Mouse (Mus musculus) small intestine, adult 2 months (tissue): ENCODE measurements around the gene Vmn2r89. TPM values are rescaled to one million over a fixed set of nuclear protein-coding genes. Genes with fewer than 3 reads are reported as not detected.

Experiments used
- H3K27ac ChIP-seq: fragments of 200-500 bp; 2 replicates; pipeline ENCODE4 v1.5.1; 2012; ENCODE audit warnings: low read depth, low read length, control low read depth, inconsistent platforms; ENCODE audit not compliant: insufficient read depth
- H3K27me3 ChIP-seq: fragments of 200-500 bp; 2 replicates; pipeline ENCODE4 v1.6.1; 2012; ENCODE audit warnings: mild to moderate bottlenecking, moderate library complexity, low read length, inconsistent platforms; ENCODE audit not compliant: control insufficient read depth, insufficient read depth
- H3K36me3 ChIP-seq: fragments of 200-500 bp; 2 replicates; pipeline ENCODE4 v1.6.1; 2012; ENCODE audit warnings: mild to moderate bottlenecking, low read length, control low read depth, inconsistent platforms; ENCODE audit not compliant: control insufficient read depth, insufficient read depth
- H3K4me1 ChIP-seq: fragments of 200-500 bp; 2 replicates; pipeline ENCODE4 v1.6.1; 2012; ENCODE audit warnings: low read length, inconsistent platforms, mixed read lengths; ENCODE audit not compliant: control insufficient read depth, insufficient read depth, insufficient read length
- H3K4me3 ChIP-seq: fragments of 200-500 bp; 2 replicates; pipeline ENCODE4 v1.5.1; 2012; ENCODE audit warnings: low read depth, mild to moderate bottlenecking, control low read depth, inconsistent platforms, low read length, moderate library complexity
- CTCF ChIP-seq: fragments of 200-500 bp; IDR thresholded peaks from 2 replicates; pipeline ENCODE4 v1.5.1; 2012; ENCODE audit warnings: low read depth, mild to moderate bottlenecking, control low read depth, inconsistent platforms, low read length, moderate library complexity, mixed read lengths; ENCODE audit not compliant: insufficient replicate concordance, insufficient read length; ENCODE audit errors: extremely low read depth
- POLR2A ChIP-seq: fragments of 200-500 bp; IDR thresholded peaks from 2 replicates; pipeline ENCODE4 v1.6.1; 2012; ENCODE audit warnings: low read depth, mild to moderate bottlenecking, control low read depth, inconsistent platforms, low read length, moderate library complexity
- WGBS: fragments of 180-500 bp; shearing (Covaris S2); methylation state at CpG from one replicate; pipeline ENCODE4 v1.1.7; 2018; 5-methylcytosine and 5-hydroxymethylcytosine counted together
- polyA plus RNA-seq: library from polyadenylated mRNA; depleted of rRNA; stranded (reverse); fragments of >200 nt; gene quantifications from 2 replicates; pipeline ENCODE4 v1.2.3, GENCODE M21; 2012; rRNA removed

The Vmn2r89 gene
- polyA plus RNA-seq, 1 experiment, result not detected

DNA sequence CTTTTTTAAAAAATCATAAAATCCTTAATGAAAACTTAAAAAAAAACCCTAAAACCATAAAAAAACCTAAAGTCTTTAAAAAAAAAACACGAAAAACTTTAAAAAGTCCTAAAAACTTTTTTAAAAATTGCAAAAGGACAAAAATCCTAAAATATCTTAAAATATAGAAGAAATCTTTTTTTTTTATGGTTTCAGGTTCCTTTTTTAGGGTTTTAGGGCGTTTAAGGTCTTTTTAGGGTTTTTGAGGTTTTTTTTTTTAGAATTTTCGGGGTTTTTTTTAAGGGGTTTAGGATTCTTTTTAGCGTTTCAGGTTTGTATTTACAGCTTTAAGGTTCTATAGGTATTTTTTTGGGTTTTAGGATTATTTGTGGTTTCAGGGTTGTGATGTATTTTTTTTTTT is 48.8 kb downstream of the Vmn2r89 start:
- 73% methylated on average over 4 of the region's 4 CpGs for WGBS
- no peaks in the 10 kb centered on the region for H3K36me3 ChIP-seq
- no peak overlapping the region for H3K27ac ChIP-seq
- H3K4me3 ChIP-seq, result no peak overlapping the region
- H3K4me1 ChIP-seq, result no peaks in the 10 kb centered on the region
- H3K27me3 ChIP-seq, result no peaks in the 10 kb centered on the region
- TF ChIP-seq CTCF (no peak), POLR2A (no peak)

- Histone ChIP-seq H3K27ac (no peak overlapping the region), H3K36me3 (no peaks in the 10 kb centered on the region), H3K4me1 (no peaks in the 10 kb centered on the region), H3K27me3 (no peaks in the 10 kb centered on the region), H3K4me3 (no peak overlapping the region)
- TF ChIP-seq POLR2A, result no peak
- TF ChIP-seq CTCF, result no peak
- WGBS, result 95% methylated on average over 8 of the region's 8 CpGs
These were observed 55.8 kb downstream of the Vmn2r89 start for GRCm38 (mm10) chr14:51507416-51507815.

Other genes with a start within 250 kb of the Vmn2r89 start
- not detected in 2 replicates for gene Ear14, start 248.5 kb upstream of the Vmn2r89 start, polyA plus RNA-seq
- gene Rnase2a, start 195.7 kb upstream of the Vmn2r89 start, polyA plus RNA-seq, result not detected in 2 replicates
- not detected in 2 replicates for gene Gm7247, start 90.1 kb upstream of the Vmn2r89 start, polyA plus RNA-seq
- gene Vmn2r88, start 41.0 kb upstream of the Vmn2r89 start, polyA plus RNA-seq, result not detected in 2 replicates
- gene Gm5622, start 100.9 kb downstream of the Vmn2r89 start, polyA plus RNA-seq, result not detected in 2 replicates
- not detected in 2 replicates for gene Gm17175, start 122.2 kb downstream of the Vmn2r89 start, polyA plus RNA-seq
- gene Gm17174, start 140.3 kb downstream of the Vmn2r89 start, polyA plus RNA-seq, result not detected in 2 replicates
- not detected in 2 replicates for gene Gm17078, start 159.5 kb downstream of the Vmn2r89 start, polyA plus RNA-seq
- not detected in 2 replicates for gene Gm4181, start 183.8 kb downstream of the Vmn2r89 start, polyA plus RNA-seq
- gene Gm17079, start 243.6 kb downstream of the Vmn2r89 start, polyA plus RNA-seq, result not detected in 2 replicates